Mouse (Mus musculus) frontal cortex, postnatal 14 days (tissue): ENCODE results near the gene Bach2.
A peak's percentile ranks its signal among the peaks of the same experiment; 100 is the strongest.

ENCODE experiments used
- DNase-seq, 2 experiments: peaks; one replicate each; pipeline ENCODE4 v3.0.0; 2022; ENCODE audit warnings: low spot score in 2 of 2

The Bach2 gene

GRCm38 (mm10) chr4:32223563-32223962, 15.0 kb upstream of the Bach2 start:
- no peak for DNase-seq

DNA sequence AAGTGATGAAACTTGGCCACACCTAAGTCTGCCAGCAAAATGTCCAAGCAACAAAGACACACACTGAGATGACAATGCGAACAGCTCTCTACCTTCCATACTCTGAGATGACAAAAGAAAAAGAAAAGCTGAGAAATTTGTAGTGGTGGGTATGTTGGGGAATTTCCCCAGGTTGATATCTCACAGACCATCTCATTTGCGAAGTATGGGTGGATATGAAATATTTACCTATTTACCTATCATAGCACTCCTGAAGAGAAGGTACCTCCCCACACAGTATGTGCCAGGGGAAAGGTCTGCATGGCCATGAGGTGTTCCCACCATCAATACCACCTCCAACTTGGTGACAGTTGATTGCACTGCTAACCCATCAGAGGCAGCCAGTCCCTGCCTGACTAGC, 13.4 kb upstream of the Bach2 start:
- no peak for DNase-seq

GRCm38 (mm10) chr4:32227970-32228557, 10.5 kb upstream of the Bach2 start:
- no peak for DNase-seq

- DNase-seq = no peak
These were observed 9.3 kb upstream of the Bach2 start for GRCm38 (mm10) chr4:32229266-32229665.

GRCm38 (mm10) chr4:32231258-32232055, 7.1 kb upstream of the Bach2 start:
- DNase-seq = no peak

- no peak for DNase-seq
These were observed 2.5 kb upstream of the Bach2 start for GRCm38 (mm10) chr4:32235920-32236705.

- DNase-seq = peak; percentile 47 to 53
These were observed 531 bp downstream of the Bach2 start for GRCm38 (mm10) chr4:32238921-32239748.

GRCm38 (mm10) chr4:32239749-32240131, 1.1 kb downstream of the Bach2 start:
- DNase-seq = peak in 1 of 2 experiments; percentile 61

- DNase-seq = no peak
These were observed 1.9 kb downstream of the Bach2 start for GRCm38 (mm10) chr4:32240457-32241030.

DNA sequence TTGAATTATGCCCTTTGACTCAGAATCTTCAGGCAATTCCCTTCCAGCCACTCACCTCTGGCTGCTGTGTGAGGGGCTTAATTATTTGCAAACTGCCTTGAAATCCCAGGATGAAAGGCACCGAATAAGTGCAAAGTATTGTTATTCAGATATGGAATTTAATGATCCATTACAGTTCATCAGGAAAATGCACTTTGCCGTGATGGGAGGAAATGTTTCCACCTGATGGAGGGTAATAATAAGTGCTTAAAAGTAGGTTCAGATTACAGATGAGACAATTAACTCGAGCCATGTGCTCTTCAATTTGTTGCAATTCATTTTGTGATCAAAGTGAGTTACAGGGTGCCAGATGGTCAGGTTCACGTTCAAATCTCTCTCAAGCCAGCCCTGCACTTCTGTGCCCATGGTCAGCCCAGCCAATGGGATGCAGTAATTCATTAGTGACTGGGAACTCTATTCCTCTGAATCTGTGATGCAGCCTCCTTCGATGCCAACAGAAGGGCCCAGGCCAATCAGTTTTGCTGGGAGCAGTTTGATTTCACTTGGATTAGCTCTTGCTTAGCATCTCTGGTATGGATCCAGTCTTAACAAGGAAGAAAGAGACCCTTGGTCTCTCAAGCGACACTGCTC, 2.9 kb downstream of the Bach2 start:
- no peak for DNase-seq

DNA sequence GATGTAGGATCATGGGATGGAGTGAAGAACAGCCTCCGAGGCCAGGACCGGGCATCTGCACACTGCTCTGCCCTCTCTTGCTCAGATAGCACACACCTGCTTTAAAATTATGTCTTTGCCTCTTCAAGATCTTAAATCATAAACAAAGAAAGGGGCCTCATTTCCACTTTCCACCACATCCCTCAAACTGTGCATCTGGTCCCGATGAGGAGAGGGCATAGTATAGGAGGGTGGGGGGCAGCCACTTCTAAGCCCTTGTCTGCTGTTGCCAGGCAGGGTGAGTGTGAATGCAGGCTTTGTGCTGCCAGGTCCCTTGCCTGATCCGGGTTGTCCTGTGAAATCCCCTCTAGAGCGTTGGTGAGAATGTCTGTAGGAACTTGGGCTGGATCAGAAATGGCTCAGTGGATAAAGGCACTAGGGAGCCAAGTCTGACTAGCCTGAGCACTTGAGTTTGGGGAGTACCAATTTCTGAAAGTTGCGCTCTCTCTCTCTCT, 3.6 kb downstream of the Bach2 start:
- DNase-seq = no peak

DNA sequence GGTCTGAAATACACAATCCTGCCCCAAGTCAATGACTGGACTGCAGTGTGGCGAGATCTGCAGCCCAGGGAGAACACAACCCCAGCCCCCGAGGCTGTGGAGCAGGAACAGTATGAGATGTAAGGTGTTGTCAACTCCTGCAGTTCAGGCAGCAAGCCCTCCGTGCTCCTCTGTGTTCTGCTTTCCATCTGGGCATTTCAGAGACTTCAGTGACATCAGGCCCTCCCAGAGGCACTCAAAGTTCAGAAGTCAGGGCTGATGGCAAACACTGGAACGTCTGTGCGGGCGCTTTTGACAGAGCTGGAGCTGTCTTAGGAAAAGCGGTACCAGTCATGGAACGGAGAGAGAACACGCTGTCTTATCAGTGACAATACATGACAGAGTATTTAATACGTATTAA, 4.9 kb downstream of the Bach2 start:
- DNase-seq = no peak

DNA sequence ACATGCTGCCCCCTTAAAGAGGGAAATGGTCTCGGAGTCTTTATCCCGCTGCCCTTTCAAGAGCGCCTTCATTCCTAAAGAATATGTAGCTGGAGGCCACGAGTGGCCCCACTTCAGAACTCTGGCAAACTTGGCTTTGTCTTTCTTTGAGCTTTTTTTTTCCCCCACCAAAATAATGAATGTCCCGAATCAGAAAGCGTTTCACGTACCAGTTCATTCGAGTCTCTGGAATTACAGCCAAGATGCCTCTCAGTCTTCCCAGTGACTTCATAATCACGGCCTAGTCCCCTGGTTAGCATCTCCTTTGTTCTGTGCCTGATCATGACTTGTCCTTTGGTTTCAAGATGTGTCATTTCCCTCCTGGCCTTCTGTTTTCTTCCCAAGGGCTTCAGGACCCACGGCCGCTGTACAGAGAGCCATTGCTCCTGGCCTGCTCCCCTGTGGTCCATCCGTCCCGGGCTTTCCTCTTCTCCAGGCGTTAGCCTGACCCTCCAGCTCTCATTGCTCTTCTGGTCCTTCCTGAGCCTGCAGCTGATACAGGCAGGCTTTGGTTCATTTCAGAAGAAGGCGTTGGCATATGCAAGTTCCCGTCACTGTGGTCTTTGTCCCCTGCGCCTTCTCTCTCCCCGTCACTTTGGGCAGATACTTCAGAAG, 5.6 kb downstream of the Bach2 start:
- no peak for DNase-seq

DNA sequence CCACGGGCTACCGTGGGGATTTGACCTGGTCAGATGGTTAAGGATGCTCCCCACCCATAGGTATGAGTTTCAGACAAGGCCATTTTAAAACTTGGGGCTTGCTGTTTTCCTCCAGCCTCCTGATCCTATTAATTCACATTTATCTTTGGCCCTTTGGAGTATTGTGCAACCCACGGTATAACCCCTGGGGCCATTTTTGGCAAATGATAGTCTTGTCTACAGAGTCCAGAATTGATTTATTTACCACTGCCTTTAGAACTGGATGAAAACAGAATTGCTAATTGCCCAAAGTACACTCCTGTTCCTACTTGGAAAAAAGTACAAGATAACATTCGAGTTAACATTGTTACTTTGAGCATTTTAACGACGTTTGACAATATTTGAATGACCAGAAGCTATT, 7.0 kb downstream of the Bach2 start:
- no peak for DNase-seq

- no peak for DNase-seq
These were observed 7.4 kb downstream of the Bach2 start for GRCm38 (mm10) chr4:32246020-32246419.

GRCm38 (mm10) chr4:32246801-32247200, 8.2 kb downstream of the Bach2 start:
- no peak for DNase-seq

DNA sequence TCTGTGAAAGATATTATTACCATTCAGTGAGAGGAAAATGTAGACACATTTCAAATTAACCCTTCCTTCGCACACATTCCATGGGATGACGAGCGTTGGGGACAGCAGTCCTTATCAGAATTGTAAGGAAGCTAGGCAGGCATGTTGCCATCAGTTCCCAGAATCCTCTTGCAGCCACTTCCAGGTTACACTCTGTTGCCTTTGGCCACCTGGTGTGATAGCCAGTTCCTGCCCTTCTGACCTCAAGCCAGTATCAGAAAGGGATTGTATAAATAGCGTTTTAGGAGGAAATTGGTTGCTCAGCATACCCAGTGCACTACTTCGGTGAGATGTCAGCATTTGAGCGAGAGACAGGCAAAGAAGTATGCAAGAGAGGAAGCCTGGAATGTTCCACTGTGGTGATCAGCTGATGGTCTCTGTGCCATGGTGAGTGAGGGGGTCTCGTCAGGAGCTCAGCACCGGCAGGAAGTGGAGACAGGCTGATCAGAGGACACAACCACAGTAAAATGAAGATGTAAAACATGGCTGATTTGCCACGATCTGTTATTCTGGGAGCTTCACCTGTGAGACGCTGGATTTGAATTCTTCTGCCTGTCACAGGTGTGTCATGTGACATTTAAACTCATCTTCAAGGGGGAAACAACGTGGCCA, 9.0 kb downstream of the Bach2 start:
- no peak for DNase-seq

DNA sequence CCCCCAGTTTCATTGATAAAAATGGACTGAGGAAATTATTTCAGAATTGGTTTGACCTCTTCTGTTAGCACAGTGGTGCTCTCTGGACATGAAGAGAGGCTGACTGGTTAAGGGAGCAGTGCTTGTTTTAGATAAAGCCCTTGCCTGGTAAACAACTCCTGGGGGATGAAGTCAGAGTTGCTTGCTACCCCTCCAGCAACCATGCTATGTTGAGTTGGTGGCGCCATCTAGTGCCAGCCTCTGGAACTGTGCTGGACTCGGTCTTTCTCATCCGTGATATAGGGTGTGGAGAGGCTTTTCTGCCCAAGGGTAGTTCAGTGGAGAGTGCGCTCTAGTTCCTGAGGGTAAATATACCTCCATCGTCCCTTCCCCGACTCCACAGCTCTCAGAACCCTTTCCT, 9.6 kb downstream of the Bach2 start:
- DNase-seq = peak in 1 of 2 experiments; percentile 74

DNA sequence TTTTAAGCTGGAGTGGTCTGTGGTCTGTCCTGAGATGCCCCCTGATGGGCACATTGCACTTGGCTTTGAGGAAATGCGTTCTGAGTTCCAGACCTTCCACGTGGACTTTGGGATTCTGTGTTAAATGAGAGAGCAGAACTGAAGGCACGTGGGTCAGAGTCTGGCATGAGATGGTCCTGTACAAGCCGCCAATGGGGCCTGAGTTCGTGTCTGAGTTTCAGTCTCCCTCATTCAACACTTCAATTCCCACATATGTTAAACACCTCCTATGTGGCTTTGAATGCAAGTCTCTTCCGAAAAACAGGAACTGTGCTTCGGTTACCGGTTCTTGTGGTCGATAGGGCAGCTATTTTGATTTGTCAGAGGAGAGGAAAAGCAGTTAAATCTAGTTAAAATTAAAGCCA, 10.4 kb downstream of the Bach2 start:
- no peak for DNase-seq
